Mouse (Mus musculus) heart, postnatal 25 days (tissue): ENCODE data around the gene Gm765. TPM values are rescaled to one million over a fixed set of nuclear protein-coding genes. Genes with fewer than 3 reads are reported as not detected.

ENCODE experiments used
- DNase-seq: peaks from one replicate; pipeline ENCODE4 v3.0.0; 2022; ENCODE audit warnings: low spot score
- intact Hi-C: fragments of 180-260 bp; cut with DNase I; formaldehyde crosslinking; loops from one replicate; pipeline ENCODE4 v1.15.1; 2025
- total RNA-seq, 2 experiments: library from RNA; stranded (reverse); gene quantifications; 2 replicates each; pipeline ENCODE4 v1.2.3; 2021

The Gm765 gene
- total RNA-seq, 2 experiments from 2014 or later: not detected

DNA sequence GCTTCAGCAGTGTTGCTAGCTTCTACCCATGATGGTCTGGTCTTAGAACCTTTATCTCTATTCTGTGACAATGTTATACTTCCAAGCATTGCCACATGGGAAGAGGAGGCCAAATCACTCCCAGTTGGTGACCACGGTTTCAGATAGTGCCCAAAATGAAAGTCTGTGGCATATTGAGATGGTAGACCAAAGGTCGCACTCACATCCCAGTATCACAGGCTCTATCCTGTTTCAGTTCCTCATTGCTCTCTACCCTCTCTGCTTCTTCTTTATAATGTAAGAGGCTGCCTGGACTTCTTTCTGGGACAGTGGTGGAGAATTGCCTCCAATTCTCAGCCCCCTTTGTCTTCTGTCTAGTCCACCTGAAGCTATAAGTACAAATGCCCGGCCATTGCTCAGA lies 108.5 kb downstream of the Gm765 start:
- intact Hi-C loops: no loop called here
- DNase-seq: no peak

DNA sequence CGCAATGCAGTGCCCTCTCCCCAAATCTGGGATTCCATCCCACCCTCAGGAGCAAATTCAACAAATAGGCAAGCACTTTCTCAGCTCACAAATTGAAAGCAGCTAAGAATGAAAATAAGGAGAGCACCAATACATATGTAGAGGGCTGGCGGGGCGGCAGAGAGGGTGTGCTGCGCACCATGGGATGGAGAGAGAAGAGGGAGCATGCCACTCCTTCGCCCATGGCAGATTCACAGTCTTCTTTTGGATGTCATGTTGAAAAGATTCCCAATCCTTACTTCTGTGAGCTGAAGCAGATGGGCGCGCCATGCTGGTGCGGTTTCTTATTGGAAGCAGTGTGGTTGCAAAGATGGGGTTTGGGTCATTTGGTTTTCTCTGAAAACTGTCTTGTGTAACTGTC lies 118.6 kb downstream of the Gm765 start:
- no peak for DNase-seq
- intact Hi-C loops: no loop called here

DNA sequence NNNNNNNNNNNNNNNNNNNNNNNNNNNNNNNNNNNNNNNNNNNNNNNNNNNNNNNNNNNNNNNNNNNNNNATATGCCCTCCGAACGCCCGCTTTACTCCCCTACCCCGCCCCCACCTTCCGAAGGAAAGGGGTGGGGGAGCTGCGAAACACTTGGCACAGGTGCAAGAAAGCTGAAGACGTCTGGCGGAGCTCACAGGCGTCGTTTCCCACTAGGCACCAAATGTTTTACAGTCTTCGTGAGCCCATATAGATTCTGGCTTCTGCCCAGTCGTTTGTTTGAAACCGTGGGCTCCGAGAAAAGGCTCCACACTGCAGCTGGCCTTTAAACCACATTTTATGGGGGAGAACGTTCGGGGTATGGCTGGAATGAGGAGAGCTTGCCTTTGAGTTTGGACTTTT lies 120.6 kb downstream of the Gm765 start:
- intact Hi-C loops: no loop called here
- DNase-seq: no peak

DNA sequence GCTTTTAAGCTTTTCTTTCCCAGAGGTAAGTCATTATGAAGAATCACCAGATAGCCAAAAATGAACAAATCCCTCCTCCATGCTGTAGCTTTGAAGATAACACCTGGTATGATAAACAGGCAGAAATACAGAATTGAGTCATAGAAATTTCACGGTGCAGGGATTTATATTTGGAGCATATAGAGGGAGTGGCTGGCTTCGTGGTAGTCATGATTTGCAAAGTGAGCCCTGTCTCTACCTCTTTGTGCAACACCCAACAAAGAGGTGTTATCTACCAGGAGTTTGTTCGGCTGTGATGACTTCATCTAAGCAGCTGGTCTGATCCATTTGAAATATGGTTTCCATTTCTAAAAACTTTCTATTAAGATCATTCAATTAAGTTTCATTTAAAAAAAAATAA lies 130.3 kb downstream of the Gm765 start:
- intact Hi-C loops: no loop called here
- no peak for DNase-seq

DNA sequence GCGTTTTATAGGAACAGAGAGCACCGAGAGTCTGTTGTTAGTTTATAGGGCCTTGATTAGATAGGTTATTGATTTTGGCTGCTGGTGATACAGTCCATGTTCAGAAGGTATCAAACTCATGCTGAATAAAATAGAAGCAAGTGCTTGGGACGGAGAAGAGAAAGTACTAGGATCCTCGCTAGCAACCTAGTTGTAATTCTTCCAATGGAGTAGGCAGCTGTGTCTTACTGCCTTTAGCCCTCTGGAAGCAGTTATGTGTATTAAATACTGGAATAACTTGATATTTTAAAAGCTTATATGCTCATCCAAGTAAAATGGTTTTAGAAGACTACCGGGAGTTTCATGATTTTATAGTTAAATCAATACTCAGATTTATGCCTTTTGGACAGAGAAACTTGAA lies 132.3 kb downstream of the Gm765 start:
- intact Hi-C loops: no loop called here
- no peak for DNase-seq

DNA sequence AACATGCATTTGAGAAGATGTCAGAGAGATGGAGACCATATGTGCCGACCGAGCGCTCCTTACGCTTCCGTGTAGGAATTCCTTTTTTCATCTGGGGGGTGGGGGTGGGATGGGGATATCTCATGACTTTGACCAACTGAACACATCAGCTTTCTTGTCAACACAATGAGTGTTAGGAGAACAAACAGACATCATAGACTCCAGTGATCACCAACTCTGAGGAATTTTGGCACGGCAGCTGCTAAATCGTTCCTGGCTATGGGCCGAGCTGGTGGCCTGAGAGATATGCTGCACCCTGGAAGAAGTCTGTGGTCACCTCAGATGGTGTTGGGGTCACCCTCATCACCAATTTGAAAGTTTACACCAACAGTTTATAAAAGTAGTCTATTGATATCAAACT lies 134.5 kb downstream of the Gm765 start:
- DNase-seq: no peak
- intact Hi-C loops: no loop called here

DNA sequence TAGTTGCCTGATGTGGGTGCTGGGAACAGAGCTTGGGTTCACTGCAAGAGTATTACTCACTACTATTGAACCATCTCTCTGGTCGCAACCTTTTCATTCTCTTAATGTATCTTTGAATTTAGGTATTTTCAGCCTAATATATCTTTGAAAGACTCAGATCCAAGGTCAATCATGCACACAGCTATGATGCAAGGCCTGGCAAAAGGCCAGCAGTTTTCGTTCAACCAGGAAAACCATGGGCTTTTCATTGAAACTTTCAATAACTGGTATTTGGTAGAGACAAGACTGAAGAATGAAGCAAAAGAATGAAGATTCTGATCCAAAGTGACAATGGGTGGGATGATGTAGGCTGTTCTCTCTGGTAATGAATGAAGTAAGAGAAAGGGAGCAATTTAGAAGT lies 143.8 kb downstream of the Gm765 start:
- DNase-seq: no peak
- intact Hi-C loops: no loop called here

DNA sequence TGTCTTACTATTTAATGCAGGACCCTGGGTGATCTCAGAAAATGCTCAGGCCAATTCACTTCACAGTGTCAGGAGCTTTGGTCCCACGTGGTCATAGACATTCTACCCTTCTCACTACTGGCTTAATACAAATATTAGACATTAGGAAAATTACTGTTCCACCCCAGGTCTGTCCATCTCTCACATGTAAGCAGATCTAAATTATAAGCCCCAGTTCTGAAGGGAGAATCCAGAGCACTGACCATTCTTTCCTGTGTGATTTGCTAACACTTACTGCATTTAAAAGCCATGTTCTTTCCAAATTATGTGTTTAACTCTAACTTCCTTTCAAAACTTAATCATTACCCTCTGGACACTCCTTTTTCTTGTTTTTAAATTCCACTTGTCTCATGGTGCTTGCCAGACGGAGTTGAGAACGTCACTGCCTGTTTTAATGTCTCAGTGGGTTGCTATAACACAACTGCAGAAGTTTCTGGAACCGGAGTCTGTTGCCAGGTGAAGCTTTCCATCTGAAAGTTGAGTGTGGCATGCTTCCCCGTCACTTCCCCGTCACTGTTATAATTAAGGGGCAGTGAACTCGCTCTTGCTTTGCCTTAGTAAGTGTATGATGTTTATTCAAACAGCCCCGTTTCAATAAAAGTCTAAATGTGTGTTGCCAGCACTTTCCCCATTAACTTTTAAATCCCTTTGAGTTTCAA lies 151.7 kb downstream of the Gm765 start:
- no peak for DNase-seq
- intact Hi-C loops: no loop called here
